Mouse (Mus musculus): ENCODE results near the gene Psmc5.

Gene Psmc5

DNA sequence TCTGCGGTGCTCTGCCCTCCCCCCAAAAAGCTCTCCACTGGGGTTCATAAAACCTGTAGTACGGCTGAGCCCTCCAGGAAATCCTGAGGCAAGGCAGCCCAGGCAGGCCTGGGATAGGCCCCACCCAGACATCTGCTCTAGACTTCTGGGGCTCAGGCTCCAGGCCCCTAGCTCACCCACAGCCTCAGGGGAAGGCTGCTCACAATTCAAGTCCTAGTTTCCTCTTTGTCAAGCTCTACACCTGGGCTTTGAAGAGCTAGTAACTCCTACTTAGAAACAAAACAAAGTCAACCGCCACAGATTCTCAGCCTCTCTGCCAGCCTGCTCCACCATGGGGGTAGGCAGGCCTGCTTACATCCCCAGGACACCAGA, 13.1 kb downstream of the Psmc5 start:
- DNase-seq, result peak; percentile 66 to 67

DNA sequence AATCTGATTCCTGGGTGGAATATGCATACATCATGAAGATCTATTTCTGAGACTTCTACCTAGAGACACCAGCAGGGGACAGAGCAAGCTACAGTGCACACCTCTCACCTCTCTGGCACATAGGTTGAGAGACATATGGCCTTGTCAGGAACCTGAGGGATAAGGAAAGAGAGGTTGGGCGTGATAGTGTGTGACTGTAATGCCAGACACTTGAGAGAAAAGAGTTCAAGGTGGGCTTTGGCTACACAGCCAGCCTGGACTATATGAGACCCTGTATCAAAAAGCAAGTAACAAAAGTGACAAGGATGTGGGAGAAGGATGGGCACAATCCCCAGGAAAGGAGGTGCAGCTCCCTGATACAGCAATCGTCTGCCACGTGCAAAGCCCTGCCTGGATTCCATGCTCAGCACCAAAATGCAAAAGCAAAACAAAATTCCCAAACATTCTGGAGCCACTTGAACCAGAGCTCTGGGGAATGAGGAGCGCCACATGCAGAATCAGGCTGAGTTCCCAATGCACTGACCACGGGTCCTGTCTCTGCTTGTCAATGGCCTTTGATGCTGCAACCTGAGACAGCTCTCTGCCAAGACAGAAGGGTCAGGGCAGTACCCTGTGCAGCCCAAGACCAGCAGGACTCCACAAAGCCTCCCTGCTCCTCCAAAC, 15.3 kb downstream of the Psmc5 start:
- DNase-seq, result peak; percentile 58 to 63

DNA sequence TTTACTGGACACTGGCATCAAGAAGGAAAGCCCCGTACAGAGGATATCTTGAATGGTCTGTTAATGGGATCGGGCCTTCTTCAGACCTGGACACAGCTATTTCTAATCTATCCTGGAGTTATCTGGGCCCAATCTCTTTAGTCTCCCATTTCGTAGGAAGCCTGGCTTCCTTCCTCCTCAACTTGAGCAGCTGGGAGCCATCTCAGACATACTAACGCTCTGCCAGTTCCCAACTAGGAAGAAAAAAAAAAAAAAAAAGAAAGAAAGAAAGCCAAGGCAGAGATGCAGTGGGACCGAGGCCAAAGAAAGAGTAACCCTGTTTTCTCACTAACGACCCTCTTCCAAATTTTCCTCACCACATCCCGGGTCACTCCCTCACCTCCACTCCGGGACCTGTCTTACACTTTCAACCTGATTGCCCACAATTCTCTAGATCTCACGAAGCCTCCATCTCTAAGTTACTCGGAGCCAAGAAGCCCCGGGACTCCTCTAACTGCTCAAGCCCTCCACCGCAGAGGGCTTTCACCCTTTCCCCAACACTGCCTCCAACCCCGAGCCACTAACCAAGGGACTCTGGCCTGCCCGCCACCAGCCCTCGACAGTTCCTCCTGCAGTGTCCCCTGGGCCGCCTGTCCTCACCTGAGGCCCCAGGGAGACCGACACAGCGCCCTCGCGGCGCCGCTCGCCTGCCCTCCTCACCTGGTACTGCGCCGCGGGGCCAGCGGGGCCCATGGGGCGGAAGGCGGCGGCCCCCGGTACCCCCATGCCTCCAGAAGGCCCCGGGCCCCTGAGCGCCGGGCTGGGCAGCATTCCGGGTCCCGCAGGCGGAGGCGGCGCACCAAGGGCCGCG, 16.1 kb downstream of the Psmc5 start:
- peak in 1 of 2 experiments; percentile 46 for DNase-seq

DNA sequence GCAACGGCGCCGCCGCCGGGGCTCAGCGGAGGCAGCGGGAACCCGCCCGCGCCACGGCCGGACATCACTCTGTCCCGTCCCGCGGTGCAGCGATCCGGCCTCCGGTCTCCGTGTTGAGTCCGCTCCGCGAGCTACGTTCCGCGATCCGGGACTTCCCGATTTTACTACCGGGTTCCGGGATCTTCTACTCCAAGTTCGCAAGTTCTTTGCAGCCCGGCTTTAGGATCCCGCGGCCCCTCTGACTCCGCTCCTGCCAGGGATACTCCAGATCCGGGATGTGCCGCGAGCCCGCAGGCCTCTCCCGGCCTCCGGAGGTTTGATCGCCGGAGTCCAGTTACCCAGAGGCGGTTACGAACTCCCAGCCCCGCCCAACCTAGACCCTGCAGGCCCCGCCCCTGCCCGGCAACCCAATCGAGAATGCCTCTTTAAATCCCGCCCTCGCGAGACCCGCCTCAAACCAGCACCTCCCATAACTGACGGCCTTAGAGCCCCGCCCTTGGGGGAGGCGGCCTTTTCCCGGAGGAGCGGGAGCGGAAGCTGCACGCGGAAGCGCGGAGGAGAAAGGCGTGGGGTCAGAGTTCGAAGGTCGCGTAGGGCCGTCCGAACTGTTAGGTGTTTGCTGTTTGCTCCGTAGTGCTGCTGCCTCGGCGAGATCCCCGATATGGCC, 16.8 kb downstream of the Psmc5 start, which contains the start of gene Smarcd2:
Smarcd2 (minus strand) TSS at position 329 of the 667 bp plus-strand sequence.
- DNase-seq, result peak; percentile 98 to 100

DNA sequence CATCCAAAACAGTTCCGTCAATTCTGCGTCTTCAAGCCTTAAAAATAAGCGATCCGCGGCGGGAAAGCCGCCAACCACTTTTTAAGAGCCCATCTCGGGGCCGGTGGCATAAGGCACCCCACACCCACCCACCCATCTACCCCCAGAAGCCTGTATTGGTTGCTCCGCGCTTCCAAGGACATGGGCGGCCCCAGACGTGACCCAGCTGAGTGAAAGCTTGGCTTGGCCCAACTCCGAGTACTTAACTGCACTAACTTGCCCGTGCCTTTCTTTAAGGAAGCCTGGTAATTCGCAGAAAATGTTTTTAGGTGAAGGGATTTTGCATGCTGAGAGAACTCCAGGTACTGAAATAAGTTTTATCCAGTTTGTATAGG, 17.3 kb downstream of the Psmc5 start:
- DNase-seq, result no peak

DNA sequence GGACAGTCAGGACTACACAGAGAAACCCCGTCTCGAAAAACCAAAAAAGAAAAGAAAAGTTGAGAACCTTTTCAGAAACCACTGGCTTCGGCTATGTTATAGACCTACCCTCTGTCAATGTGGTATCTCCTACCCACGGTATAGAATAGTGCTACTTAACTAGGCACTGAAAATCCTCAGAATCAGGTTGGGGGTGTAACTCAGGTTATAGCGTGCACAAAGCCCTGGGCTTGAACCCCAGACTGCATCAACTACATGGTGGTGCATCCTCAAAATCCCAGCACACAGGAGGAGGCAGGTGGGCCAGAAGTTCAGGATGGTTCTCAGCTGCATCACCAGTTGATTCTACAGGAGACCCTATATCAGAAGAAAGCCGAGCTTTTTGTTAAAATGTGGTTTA, 17.9 kb downstream of the Psmc5 start:
- DNase-seq, result no peak

DNA sequence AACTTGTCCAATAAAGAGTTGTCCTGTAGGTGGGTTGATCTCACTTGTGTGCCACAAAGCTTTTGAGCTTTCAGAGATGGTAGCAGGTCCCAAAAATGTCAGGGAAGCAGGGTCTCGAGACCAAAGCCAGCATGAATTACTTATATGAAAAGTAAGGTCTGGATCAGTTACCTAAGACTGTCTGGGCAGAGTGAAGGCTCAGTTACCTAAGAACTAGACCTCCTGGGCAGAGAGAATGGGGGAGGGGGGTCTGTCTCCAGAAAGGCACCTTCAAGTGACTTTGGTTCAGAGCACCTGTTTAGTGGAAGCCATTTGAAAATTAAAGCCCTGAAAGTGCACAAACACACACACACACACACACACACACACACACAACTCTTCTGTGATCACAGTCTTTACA, 18.4 kb downstream of the Psmc5 start:
- no peak for DNase-seq

DNA sequence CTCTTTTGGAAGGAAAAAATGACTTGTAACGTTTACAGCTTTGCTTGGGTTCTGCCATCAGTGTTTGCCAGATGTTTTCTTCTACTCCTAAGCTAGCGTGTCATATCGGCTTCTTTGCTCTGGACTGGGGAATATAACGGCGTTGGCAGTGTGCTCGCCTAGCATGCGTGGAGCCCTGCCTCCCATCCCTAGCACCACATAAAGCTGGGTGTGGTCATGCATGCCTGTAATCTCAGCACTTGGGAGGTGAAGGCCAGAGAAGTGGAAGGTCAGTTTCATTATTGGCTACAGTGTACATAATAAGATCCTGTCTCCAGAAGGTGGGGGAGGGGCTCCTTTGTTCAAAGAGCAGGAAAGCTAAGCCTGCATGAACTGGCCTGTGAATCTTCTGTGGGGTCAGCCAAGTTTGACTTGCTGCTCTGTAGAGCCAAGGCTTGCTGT, 19.0 kb downstream of the Psmc5 start:
- DNase-seq, result no peak

DNA sequence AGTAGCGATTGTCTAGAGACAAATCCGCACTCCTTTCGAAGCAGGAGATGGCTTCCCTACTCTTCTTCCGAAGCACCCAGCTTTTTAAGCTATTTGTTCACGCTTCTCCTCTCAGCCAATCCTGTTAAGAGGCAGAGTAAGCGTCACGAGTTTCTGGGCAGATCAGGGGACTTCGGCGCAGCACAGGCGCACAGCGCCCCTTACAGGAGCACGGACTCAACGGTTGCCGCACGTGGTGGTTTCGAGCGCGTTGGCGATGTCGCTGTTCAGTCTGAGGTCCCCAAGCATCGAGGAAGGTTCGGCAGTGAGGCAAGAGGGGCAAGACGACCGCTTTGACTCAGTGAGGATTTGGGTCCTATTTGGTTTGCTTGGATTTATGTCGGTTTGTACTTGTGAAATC, 20.5 kb downstream of the Psmc5 start, which contains the start of gene Tcam1:
Tcam1 (plus strand) TSS at position 219 of the 400 bp plus-strand sequence.
- DNase-seq, result peak; percentile 93 to 96

DNA sequence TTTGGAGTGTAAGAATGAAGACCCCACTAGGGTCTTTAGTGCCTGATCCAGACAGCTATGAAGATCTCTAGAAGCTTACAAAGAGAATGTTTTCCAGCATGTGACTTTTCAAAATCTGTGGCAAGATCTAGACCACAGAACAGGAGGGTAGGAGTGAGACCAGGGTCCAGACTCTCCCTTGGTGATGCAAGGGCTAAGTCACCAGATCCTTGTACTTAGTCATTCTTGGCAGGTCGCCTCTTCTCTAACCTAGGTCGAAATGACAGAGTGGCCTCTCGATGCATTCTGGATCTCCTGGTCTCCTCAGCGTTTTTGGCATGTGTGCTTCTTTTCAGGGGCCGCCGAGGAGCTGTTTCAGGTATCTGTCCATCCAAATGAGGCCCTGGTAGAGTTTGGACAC, 26.5 kb downstream of the Psmc5 start:
- no peak for DNase-seq

DNA sequence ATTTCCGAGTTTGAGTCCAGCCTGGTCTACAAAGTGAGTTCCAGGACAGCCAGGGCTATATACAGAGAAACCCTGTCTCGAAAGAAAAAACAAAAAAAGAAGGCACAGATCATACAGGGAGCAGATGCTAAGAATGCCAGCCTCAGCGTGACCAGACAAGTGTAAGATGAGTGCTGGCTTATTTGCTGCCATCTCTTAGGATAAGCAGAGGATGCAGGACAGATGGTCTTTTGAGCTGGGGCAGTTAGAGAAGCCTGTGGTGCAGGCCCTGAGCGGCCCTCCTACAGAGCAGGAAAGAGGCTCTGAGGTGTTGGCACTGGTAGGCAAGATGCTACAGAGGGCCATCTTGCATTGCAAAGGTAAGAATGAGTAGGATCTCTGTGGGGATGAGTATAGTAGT, 27.4 kb downstream of the Psmc5 start:
- peak; percentile 52 to 54 for DNase-seq

DNA sequence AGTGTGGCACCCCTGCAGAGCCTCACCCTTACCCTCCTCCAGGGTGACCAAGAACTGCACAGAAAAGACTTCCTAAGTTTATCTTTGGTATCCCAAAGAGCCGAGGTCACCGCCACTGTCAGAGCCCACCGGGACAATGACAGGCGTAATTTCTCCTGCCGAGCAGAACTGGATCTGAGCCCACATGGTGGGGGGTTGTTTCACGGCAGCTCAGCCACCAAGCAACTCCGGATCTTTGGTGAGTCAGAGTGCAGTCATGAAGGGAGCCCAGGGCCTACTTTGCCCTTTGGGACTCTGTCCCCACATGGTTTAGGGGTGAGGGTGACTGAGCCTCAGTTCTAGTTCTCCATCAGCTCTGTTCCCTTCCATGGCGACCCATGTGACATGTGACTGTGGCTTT, 28.2 kb downstream of the Psmc5 start:
- DNase-seq, result peak in 1 of 2 experiments; percentile 28

DNA sequence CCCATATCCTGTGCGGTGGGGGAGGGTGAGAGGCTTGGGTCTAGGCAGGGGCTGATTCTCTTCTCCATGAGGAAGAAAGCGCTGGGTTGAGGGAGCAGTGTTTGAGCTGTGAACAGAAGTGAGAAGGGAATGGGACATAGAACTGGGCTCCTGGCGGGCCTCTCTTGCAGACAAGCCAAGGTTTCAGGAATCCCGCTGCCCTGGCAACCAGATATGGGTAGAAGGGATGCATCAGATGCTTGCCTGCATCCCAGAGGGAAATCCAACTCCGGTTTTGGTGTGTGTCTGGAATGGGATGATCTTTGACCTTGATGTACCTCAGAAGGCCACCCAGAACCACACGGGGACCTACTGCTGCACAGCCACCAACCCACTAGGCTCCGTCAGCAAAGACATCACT, 30.3 kb downstream of the Psmc5 start:
- DNase-seq, result peak; percentile 49 to 53

DNA sequence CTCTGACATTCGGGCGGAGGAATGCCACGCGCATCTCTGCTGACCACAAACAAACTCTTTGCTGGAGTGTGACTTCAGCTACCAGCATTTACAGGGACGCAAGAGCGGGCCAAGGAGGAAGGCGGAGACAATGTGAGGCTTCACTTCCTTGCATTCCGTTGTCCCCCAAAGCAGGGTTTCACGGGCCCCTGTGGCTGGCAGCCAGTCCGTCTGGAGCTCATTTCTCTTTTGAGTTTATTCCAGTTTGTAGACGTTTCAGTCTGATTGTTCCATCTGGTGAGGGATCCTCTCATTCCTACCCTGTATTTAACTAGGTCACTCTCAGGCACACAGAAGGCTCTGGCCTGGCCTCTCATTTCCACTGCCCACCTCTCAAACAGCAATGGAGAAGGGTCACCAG, 31.0 kb downstream of the Psmc5 start:
- DNase-seq, result peak; percentile 82 to 85

DNA sequence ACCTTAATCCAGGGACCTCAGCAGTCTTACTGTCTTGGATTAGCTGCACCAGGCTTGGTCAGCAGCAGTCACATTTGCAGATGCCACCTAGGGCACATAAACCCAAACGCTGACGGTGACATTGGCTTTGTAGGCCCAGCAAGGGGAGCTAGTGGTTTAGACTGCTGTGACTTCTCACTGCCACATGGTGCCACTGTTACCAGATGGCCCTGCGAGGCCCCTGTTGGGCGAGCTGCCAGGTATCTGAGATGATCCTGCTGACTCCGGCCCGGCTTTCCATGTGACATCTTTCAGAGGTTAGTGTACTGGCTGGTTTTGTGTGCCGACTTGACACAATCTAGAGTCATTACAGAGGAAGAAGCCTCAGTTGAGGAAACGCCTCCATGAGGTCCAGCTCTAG, 33.4 kb downstream of the Psmc5 start:
- peak; percentile 91 to 94 for DNase-seq

DNA sequence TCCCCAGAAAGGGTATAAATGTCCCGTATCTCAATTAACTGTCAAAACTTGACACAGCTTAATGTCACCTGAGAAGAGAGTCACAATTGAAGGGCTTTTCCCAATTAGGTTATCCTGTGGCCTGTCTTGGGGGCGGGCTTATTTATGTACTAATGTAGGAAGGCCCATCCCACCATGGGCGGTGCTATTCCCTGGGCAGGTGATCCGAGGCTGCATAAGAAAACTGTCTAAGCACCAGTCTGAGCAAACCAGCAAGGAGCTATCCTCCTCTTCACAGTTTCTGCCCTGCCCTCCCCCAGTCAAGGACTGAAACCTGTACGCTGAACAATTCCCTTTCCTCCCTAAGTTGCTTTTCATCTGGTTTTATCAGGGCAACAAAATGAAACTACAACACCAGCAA, 34.4 kb downstream of the Psmc5 start:
- DNase-seq, result no peak

DNA sequence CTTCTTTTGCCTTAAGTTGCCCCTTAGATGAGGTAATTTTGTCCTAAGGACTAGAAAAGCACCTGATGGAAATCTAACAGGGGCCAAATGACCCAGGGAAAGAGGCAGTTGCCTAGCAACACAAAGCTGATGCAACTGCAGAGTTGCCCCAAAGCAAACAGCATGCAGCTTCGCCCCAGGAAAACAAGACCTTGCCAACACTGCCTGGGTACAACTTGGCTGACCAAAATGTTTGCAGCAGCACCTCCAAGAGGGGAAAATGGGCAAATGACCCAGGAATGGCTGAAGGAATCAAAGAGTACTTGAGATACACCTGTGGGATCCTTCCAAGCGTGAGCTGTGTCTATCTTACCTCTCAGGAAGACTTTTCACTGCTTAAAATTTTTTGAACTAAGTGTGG, 35.9 kb downstream of the Psmc5 start:
- DNase-seq, result peak; percentile 84 to 91

DNA sequence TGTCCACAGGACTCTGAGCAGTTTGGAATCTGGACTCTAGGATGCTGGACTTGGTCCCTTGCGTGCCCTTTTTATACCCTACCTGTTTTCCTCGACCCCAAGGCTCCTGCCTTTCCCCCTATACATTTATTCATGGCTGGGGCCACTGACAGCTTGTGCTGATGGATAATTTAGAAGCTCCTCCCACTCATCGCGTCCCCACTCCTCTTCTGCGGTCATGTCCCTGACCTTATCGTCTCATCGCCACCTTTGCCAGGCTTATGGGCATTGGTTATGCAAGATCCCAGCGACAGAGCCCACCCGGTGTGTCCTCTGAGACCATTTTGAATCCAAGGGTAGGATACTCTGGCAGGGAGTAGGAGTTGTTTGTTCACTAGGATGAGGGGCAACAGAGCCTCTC, 45.8 kb downstream of the Psmc5 start, which contains the start of gene Gh:
Gh (minus strand) TSS at position 101 of the 400 bp plus-strand sequence.
- no peak for DNase-seq

DNA sequence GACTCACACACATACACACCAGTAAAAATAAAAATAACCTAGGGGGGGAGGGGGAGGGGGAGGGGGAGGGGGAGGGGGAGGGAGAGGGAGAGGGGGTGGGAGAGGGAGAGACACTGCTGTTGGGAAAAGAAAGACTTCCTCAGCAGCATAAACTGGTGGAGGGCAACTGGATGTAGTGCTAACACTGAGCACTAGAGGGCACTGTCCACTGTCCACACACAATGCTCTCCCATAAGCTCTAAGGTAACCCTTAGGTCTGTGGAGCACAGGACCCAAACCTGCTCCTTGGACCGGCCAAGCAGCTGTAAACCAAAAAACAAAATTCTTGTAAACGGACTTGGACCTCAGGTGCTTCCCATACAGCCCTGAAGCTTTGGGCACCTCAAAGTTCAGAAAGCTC, 46.7 kb downstream of the Psmc5 start:
- peak; percentile 66 to 76 for DNase-seq

DNA sequence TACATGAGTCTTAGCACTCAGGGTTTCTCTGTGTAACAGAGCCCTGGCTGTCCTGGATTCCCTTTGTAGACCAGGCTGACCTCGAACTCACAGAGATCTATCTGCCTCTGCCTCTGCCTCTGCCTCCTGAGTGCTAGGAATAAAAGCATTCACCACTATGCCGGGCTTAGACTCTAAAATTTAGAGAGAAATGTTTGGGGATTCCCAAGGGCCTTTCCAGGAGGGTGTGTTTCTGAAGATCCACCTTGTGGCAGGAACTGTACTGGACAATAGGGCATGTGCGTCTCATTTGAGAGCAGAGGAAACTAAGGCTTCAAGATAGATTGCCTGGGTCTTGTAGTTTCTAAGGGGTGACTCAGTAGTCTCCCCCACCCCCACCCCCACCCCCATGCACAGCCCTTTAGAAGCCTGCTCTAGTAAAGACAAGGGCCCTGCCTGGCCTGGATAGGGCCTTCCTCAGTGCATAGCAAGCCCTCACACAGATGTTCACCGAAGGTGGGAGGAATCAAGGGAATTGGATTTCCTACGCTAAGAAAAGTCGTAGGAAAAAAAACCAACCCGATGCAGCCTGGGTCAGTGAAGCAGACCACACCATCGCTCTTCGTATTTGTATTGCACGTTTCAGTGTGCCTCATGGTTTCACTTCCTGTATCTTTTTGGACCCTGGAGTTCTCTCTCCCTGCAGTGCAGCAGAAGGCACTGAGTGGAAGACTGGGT, 49.6 kb downstream of the Psmc5 start:
- DNase-seq, result no peak

DNA sequence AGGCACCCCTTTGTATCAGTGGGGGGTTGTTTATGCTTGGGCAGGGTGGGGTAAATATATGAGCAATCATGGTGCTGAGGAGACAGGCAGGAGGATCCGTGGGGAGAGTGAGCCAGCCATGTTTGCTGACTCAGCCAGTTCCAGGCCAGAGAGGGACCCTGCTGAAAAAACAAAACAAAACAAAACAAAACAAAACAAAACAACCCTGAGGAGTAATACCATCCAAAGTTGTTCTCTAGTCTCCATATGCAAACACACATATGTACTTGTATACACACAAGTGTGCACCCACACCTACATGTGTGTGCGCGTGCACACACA, 50.1 kb downstream of the Psmc5 start:
- no peak for DNase-seq

DNA sequence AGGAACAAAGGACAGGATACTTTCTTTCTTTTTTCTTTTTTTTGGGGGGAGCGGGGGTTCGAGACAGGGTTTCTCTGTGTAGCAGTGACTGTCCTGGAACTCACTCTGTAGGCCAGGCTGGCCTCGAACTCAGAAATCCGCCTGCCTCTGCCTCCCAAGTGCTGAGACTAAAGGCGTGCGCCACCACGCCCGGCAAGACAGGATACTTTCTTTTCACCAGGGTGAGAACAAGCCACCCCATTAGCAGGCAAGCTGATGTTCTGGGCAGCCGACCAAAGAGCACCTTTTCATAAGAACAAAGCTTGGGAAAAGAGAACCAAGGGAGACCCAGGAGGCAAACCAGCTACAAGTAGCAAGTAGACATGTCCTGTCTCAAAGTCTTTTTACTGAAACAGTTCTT, 50.8 kb downstream of the Psmc5 start:
- DNase-seq, result no peak

DNA sequence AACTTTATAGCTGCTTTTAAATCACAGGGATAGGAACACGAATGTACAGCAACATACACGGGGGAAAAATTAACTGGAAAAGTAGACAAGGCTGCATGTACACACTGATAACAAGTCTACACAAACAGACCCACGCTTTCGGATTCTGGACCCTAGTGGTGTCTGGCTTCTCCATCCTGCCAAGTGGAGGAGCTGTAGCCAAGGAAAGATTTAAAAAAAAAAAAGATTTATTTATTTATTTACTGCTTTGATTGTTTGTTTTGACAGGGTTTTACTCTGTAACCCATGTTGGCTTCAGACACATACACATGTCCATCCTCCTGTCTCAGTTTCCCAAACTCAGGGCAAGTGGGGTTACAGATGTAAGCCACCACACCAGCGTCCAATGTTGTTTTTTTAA, 51.5 kb downstream of the Psmc5 start:
- no peak for DNase-seq

Measured in cerebellum, adult 18-20 months (tissue).